Mouse (Mus musculus) kidney, embryonic 16.5 days (tissue): ENCODE results near the gene Ech1. TPM values are rescaled to one million over a fixed set of nuclear protein-coding genes. Genes with fewer than 3 reads are reported as not detected.

Experiments used
- ATAC-seq: fragments of 200-750 bp; cut with Nextera tagmentation; 2 replicates; pipeline ENCODE4 v1.8.0; 2017; ENCODE audit warnings: moderate TSS enrichment; ENCODE audit not compliant: low FRiP score, low TSS enrichment
- H3K27ac ChIP-seq: fragments of 300-500 bp; sonication (generic); 2 replicates; pipeline ENCODE4 v1.5.1; 2014; ENCODE audit warnings: low read length
- H3K27me3 ChIP-seq: fragments of 300-500 bp; sonication (generic); 2 replicates; pipeline ENCODE4 v1.6.1; 2014; ENCODE audit warnings: low read length, control low read depth, mixed read lengths; ENCODE audit not compliant: insufficient read depth
- H3K36me3 ChIP-seq: fragments of 300-500 bp; sonication (generic); 2 replicates; pipeline ENCODE4 v1.6.1; 2014; ENCODE audit warnings: low read length, control low read depth, mixed read lengths; ENCODE audit not compliant: insufficient read depth
- H3K4me1 ChIP-seq: fragments of 300-500 bp; sonication (generic); 2 replicates; pipeline ENCODE4 v1.6.1; 2014; ENCODE audit warnings: low read length, control low read depth, mixed read lengths; ENCODE audit not compliant: insufficient read depth
- H3K4me2 ChIP-seq: fragments of 300-500 bp; sonication (generic); replicated peaks from 2 replicates; pipeline ENCODE4 v1.6.1; 2014; ENCODE audit warnings: low read depth, low read length
- H3K4me3 ChIP-seq: fragments of 300-500 bp; sonication (generic); 2 replicates; pipeline ENCODE4 v1.5.1; 2014; ENCODE audit warnings: mild to moderate bottlenecking, low read length
- H3K9ac ChIP-seq: fragments of 300-500 bp; sonication (generic); replicated peaks from 2 replicates; pipeline ENCODE4 v1.6.1; 2014; ENCODE audit warnings: low read length
- H3K9me3 ChIP-seq: fragments of 300-500 bp; sonication (generic); 2 replicates; pipeline ENCODE4 v1.6.1; 2016; ENCODE audit warnings: low read length, control low read depth
- WGBS: fragments of 180-500 bp; shearing (Covaris S2); extraction: QIAGEN DNeasy Blood & Tissue Kit; methylation state at CpG from one replicate; pipeline ENCODE4 v1.1.7; 2014; 5-methylcytosine and 5-hydroxymethylcytosine counted together
- polyA plus RNA-seq: library from polyadenylated mRNA; unstranded; fragments of >200 nt; fragmentation: Nextera tagmentation; extraction: Ambion mirVana; gene quantifications from 2 replicates; pipeline ENCODE4 v1.2.1, GENCODE M21; 2015

Ech1 gene
- polyA plus RNA-seq, 1 experiment from 2014 or later = 214 TPM

DNA sequence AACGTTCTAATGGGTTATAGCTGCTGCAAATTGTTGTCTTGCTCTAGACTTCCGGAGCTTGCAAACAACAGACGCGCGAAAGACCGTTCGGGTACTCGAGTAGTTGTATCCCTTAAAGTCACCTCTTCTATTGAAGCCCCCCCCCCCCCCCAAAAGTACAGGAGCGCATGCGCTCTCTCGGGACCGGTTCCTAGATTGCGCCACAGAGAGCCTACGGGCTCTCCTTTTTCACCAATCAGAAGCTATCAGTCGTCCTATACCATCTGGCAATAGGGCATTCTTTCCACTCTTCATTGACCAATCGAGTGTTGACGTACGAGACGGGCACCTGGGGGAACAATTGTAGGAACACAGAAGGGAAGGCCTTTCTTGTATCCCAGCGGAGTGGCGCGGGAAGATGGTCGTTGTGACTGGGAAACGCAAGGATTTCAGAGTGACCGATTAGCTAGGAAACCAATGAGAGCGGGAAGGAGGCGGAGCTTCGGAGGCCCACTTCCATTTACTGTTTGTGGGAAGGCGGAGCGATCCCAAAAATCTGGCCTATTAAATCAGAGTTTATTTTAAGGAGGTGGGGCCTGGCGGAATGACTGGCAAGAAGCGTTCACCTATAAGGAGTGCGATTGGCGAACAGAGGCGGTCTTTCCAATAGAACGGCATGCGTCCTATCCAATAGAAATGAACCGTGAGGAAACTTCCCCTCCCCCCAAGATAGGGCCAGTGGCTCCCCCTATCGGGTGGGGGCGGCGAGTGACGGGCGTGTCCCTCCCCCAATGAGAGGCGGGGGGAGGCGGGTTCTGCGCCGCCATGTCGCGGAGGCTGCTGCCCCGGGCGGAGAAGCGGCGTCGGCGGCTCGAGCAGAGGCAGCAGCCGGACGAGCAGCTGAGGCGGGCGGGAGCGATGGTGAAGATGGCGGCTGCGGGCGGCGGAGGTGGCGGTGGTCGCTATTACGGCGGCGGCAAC, 14.6 kb upstream of the Ech1 start:
- peak overlapping the region; percentile 97 for H3K9ac ChIP-seq
- H3K4me1 ChIP-seq = peaks cover 43% of the 10 kb centered on the region
- peak overlapping the region; percentile 86 for H3K4me3 ChIP-seq
- no peaks in the 10 kb centered on the region for H3K9me3 ChIP-seq
- under 1% methylated on average over 70 of the region's 70 CpGs for WGBS
- peak; percentile 92 for ATAC-seq
- peak overlapping the region; percentile 98 for H3K4me2 ChIP-seq
- H3K36me3 ChIP-seq = peaks cover 29% of the 10 kb centered on the region
- H3K27me3 ChIP-seq = no peaks in the 10 kb centered on the region
- H3K27ac ChIP-seq = peak overlapping the region; percentile 100

DNA sequence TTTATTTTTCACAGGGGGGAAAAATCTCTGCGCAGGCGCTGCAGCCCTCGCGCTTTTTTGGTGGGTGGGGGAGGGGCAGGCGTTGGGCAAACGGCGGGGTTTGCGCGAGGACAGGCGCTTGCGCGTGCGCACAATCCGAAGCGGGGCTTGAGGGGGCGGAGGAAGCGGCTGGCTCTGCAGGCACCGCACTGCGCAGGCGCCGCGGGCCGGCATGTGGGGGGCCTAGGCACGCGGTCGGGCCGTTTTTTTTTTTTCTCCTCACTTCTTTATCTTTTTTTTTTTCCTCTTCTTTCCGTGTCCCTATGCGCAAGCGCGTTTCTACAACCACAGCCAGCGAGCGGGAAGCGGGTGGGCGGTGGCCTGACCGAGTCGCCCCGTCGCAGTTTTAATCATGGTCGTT, 13.8 kb upstream of the Ech1 start:
- Histone ChIP-seq H3K9me3 (no peaks in the 10 kb centered on the region), H3K4me2 (peak overlapping the region; percentile 92), H3K4me3 (peak overlapping the region; percentile 86), H3K9ac (peak overlapping the region; percentile 97), H3K27ac (peak overlapping the region; percentile 99), H3K4me1 (peaks cover 51% of the 10 kb centered on the region), H3K36me3 (peaks cover 37% of the 10 kb centered on the region), H3K27me3 (no peaks in the 10 kb centered on the region)
- ATAC-seq = peak; percentile 20; the same call in 1 of the 2 replicates
- under 1% methylated on average over 40 of the region's 40 CpGs for WGBS

DNA sequence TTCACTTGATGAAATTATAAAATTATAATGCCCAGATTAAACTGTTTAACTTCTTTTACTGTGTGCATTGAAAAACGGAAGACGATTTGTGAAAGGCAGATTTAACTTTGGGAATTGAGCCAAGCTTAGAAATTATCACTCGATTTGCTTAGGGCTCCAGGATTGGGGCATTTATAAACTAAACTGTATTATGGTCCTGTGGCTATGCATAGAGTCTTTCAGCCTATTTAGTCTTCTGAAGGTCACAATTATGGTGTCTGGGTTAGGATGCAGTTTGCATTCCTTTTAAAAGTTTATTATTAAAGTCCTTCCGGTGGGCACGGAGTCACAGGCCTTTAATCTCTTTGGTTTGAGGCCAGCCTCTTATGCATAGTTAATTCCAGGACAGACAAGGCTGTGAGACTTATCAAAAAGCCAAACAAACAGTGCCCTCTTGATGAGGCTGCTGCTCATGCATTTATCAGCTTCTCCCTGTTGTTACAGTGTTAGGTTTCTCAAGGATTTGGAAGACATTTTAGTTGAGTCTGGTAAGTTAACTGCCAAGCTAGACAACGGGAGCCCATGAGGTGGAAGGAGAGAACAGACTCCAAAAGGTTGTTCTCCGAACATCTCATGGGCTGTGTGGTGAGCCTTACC, 13.3 kb upstream of the Ech1 start:
- H3K4me3 ChIP-seq = peak overlapping the region; percentile 86
- no peaks in the 10 kb centered on the region for H3K9me3 ChIP-seq
- H3K27ac ChIP-seq = peak overlapping the region; percentile 99
- no peak for ATAC-seq
- peak overlapping the region; percentile 92 for H3K4me2 ChIP-seq
- peaks cover 53% of the 10 kb centered on the region for H3K4me1 ChIP-seq
- peaks cover 43% of the 10 kb centered on the region for H3K36me3 ChIP-seq
- peak overlapping the region; percentile 97 for H3K9ac ChIP-seq
- WGBS = 5% methylated on average over 7 of the region's 7 CpGs
- no peaks in the 10 kb centered on the region for H3K27me3 ChIP-seq

DNA sequence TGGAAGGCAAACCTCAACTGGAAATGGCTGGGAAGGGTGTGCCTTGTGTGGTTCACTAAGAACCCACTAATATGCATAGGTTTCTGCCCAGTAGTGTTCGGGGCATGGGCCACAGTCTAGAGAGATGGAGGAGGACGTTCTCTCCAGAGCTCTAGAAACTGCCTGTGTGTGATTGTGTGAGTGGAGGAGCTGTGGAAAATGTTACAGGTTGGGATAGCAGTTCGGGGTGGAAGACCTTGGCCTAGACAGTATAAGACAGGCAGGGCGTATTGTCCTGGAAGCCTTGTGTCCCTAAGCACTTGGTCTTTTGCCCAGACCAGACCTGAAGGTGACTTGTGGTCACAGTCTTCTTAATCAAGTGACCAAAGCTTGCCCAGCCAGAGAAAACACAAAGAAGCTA, 12.6 kb upstream of the Ech1 start:
- Histone ChIP-seq H3K36me3 (peaks cover 49% of the 10 kb centered on the region), H3K4me3 (peak overlapping the region; percentile 86), H3K27me3 (no peaks in the 10 kb centered on the region), H3K4me2 (peak overlapping the region; percentile 92), H3K27ac (peak overlapping the region; percentile 99; the same call in 1 of the 2 replicates), H3K9ac (peak overlapping the region; percentile 97), H3K4me1 (peaks cover 59% of the 10 kb centered on the region), H3K9me3 (no peaks in the 10 kb centered on the region)
- no peak for ATAC-seq
- 51% methylated on average over 4 of the region's 4 CpGs for WGBS

DNA sequence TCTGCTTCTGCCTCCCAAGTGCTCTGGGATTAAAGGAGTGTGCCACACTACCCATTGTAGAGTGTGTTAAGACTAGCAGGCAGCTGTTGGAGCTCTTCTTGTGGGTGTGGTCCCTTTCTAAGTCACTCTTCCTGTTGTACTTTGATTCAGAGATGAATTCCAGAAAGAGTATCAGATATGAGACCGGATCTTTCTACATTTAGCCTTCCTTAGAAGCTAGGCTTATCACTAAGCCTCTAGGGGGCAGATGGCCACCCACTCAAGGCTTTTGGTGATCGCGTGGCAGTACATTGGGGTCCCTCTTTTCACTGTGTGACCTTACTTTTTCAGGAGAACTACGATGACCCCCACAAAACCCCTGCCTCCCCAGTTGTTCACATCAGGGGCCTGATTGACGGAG, 12.1 kb upstream of the Ech1 start:
- Histone ChIP-seq H3K4me1 (peaks cover 57% of the 10 kb centered on the region), H3K27ac (no peak overlapping the region), H3K36me3 (peaks cover 55% of the 10 kb centered on the region)

DNA sequence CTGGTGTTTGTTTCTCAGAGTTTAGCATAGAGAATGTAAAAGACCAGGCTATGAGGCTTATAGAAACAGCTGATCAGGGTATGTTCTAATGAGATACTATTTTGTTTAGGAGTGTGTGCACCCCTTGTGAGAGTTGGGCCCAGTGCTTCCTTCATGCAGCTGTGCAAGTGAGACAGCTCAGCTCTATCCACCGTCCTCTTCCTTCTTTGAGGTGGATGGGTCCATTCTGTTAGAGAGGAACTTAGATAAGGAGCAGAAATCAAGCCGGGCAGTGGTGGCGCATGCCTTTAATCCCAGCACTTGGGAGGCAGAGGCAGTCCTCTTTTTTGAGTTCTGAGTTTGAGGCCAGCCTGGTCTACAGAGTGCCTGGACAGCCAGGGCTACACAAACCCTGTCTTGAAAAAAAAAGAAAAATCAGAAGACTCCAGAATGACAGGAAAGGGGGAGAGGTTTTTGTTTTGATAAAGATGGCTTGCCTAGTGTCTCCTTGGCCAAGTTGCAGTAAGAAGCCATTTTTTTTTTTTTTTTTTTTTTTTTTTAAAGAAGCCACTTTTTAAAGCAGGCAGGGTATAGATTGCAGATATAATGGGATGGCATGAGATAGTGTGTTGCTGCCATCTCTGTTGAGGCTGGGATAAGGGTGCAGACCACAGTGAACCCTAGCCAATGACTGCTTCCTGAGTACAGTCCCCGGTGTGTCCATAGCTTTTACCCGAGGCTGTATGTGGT, 10.5 kb upstream of the Ech1 start:
- Histone ChIP-seq H3K9me3 (no peaks in the 10 kb centered on the region), H3K4me3 (no peak overlapping the region), H3K27ac (no peak overlapping the region), H3K36me3 (peaks cover 69% of the 10 kb centered on the region), H3K4me1 (peaks cover 56% of the 10 kb centered on the region), H3K4me2 (no peak overlapping the region), H3K9ac (no peak overlapping the region), H3K27me3 (no peaks in the 10 kb centered on the region)
- ATAC-seq = no peak
- WGBS = 90% methylated on average over 5 of the region's 5 CpGs

More for the DNA sequence above, 12.1 kb upstream of the Ech1 start:
- no peak for ATAC-seq
- peak overlapping the region; percentile 86 for H3K4me3 ChIP-seq
- no peaks in the 10 kb centered on the region for H3K27me3 ChIP-seq
- H3K9ac ChIP-seq = peak overlapping the region; percentile 97
- no peaks in the 10 kb centered on the region for H3K9me3 ChIP-seq
- WGBS = 72% methylated on average over 5 of the region's 5 CpGs
- H3K4me2 ChIP-seq = peak overlapping the region; percentile 92

DNA sequence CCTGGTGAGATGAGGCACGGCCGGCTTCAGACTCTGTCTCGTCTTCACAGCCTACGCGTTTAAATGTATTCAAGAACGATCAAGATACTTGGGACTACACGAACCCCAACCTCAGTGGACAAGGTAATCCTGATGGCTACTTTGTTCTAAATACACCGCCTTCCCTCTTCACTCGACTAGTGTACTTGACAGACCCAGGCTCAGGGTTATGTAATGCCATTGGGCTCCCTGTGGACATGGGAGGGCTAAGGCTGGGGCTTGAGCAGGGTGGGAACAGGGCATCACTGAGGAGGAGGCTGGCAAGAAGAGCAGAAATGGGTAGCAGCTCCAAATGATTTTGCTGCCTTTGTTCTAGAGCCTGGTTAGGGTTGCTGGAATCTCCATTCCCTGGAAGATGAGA, 9.8 kb upstream of the Ech1 start:
- no peak overlapping the region for H3K4me2 ChIP-seq
- no peak for ATAC-seq
- H3K36me3 ChIP-seq = peaks cover 77% of the 10 kb centered on the region
- H3K4me3 ChIP-seq = no peak overlapping the region
- WGBS = 91% methylated on average over 9 of the region's 9 CpGs
- no peaks in the 10 kb centered on the region for H3K9me3 ChIP-seq
- H3K27me3 ChIP-seq = no peaks in the 10 kb centered on the region
- H3K4me1 ChIP-seq = peaks cover 63% of the 10 kb centered on the region
- H3K27ac ChIP-seq = no peak overlapping the region
- no peak overlapping the region for H3K9ac ChIP-seq

DNA sequence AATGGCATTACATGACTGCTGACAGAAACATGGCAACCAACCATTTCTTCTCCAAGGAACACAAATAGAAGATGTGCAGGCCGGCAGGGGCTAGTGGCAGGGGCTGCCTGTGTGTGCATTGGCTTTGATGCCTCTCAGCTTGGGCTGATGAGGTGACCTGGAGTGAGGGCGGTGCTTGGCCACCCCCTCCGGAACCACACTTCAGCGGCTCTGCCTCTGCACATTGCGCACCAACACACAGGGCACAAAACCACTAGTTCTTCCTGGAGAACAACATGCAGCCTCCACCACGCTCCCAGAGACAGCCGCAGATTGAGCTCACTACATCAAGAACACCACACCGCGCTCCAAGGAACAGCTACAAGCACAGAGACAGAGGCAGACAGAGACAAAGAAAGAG, 8.8 kb upstream of the Ech1 start:
- peaks cover 87% of the 10 kb centered on the region for H3K36me3 ChIP-seq
- no peak for ATAC-seq
- no peak overlapping the region; the same call in 1 of the 2 replicates for H3K27ac ChIP-seq
- H3K9ac ChIP-seq = no peak overlapping the region
- H3K9me3 ChIP-seq = no peaks in the 10 kb centered on the region
- H3K4me1 ChIP-seq = peaks cover 67% of the 10 kb centered on the region
- no peak overlapping the region for H3K4me3 ChIP-seq
- WGBS = 74% methylated on average over 9 of the region's 9 CpGs
- H3K4me2 ChIP-seq = no peak overlapping the region
- H3K27me3 ChIP-seq = no peaks in the 10 kb centered on the region

DNA sequence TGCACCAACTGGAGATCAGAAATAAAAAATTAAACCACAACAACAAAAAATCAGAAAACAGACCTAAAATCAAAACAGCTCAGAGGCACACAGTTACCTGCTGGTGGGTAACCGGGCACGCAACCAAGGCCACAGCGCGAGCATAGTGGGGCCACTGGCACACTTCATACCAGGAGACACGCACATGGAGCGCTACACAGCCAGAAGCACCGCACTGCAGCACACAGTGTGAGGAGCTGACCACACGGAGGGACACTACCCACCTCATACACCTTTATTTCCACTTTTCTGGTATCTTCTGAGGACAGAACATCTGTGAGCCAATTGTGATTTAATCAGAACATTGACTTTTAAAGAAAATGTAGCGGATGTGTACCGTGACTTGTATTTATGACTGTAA, 8.1 kb upstream of the Ech1 start:
- ATAC-seq = no peak
- H3K36me3 ChIP-seq = peaks cover 94% of the 10 kb centered on the region
- H3K9me3 ChIP-seq = no peaks in the 10 kb centered on the region
- no peak overlapping the region for H3K27ac ChIP-seq
- 87% methylated on average over 10 of the region's 10 CpGs for WGBS
- no peaks in the 10 kb centered on the region for H3K27me3 ChIP-seq
- no peak overlapping the region for H3K4me2 ChIP-seq
- H3K4me3 ChIP-seq = no peak overlapping the region
- peaks cover 66% of the 10 kb centered on the region for H3K4me1 ChIP-seq
- no peak overlapping the region for H3K9ac ChIP-seq
